Mouse (Mus musculus): ENCODE measurements around the gene Atf1.

Atf1 gene

GRCm38 (mm10) chr15:100215092-100215491 is 12.5 kb upstream of the Atf1 start:
- in situ Hi-C loops (cut with MboI, MseI), result no loop called here

- in situ Hi-C loops (cut with MboI, MseI), result no loop called here
These were observed 11.4 kb upstream of the Atf1 start for GRCm38 (mm10) chr15:100216173-100216572.

GRCm38 (mm10) chr15:100218018-100218417 is 9.6 kb upstream of the Atf1 start:
- in situ Hi-C loops (cut with MboI, MseI), result no loop called here

GRCm38 (mm10) chr15:100219396-100219795 is 8.2 kb upstream of the Atf1 start:
- in situ Hi-C loops (cut with MboI, MseI), result no loop called here

- in situ Hi-C loops (cut with MboI, MseI), result loop anchor here (5.0 kb wide), 1 partner anchor 34 kb away; no protein-coding TSS in a partner anchor
These were observed 6.7 kb upstream of the Atf1 start for GRCm38 (mm10) chr15:100220916-100221315.

- in situ Hi-C loops (cut with MboI, MseI), result no loop called here
These were observed 2.2 kb upstream of the Atf1 start for GRCm38 (mm10) chr15:100225381-100225780.

- in situ Hi-C loops (cut with MboI, MseI), result no loop called here
These were observed 1.7 kb upstream of the Atf1 start for GRCm38 (mm10) chr15:100225891-100226290.

GRCm38 (mm10) chr15:100227031-100227662 is 472 bp upstream of the Atf1 start:
- in situ Hi-C loops (cut with MboI, MseI), result no loop called here

GRCm38 (mm10) chr15:100228535-100229336 is 1.1 kb downstream of the Atf1 start:
- in situ Hi-C loops (cut with MboI, MseI), result no loop called here

GRCm38 (mm10) chr15:100230655-100231054 is 3.0 kb downstream of the Atf1 start:
- in situ Hi-C loops (cut with MboI, MseI), result no loop called here

- in situ Hi-C loops (cut with MboI, MseI), result no loop called here
These were observed 4.3 kb downstream of the Atf1 start for GRCm38 (mm10) chr15:100231616-100232525.

- in situ Hi-C loops (cut with MboI, MseI), result no loop called here
These were observed 7.8 kb downstream of the Atf1 start for GRCm38 (mm10) chr15:100235208-100235965.

GRCm38 (mm10) chr15:100236952-100237351 is 9.3 kb downstream of the Atf1 start:
- in situ Hi-C loops (cut with MboI, MseI), result no loop called here

GRCm38 (mm10) chr15:100241780-100242179 is 14.2 kb downstream of the Atf1 start:
- in situ Hi-C loops (cut with MboI, MseI), result no loop called here

- in situ Hi-C loops (cut with MboI, MseI), result no loop called here
These were observed 18.3 kb downstream of the Atf1 start for GRCm38 (mm10) chr15:100245951-100246350.

- in situ Hi-C loops (cut with MboI, MseI), result no loop called here
These were observed 19.7 kb downstream of the Atf1 start for GRCm38 (mm10) chr15:100247296-100247695.

- in situ Hi-C loops (cut with MboI, MseI), result no loop called here
These were observed 21.2 kb downstream of the Atf1 start for GRCm38 (mm10) chr15:100248665-100249433.

GRCm38 (mm10) chr15:100251153-100251780 is 23.6 kb downstream of the Atf1 start:
- in situ Hi-C loops (cut with MboI, MseI), result loop anchor here (25.0 kb wide), 1 partner anchor 111 kb away; the partner anchor contains the start of genes Higd1c, Methig1 and Mettl7a2

- in situ Hi-C loops (cut with MboI, MseI), result loop anchor here (25.0 kb wide), 1 partner anchor 106 kb away; the partner anchor contains the start of genes Higd1c, Methig1 and Mettl7a2
These were observed 28.8 kb downstream of the Atf1 start for GRCm38 (mm10) chr15:100256386-100256785.

- in situ Hi-C loops (cut with MboI, MseI), result loop anchor here (25.0 kb wide), 1 partner anchor 105 kb away; the partner anchor contains the start of genes Higd1c, Methig1 and Mettl7a2
These were observed 29.7 kb downstream of the Atf1 start for GRCm38 (mm10) chr15:100257305-100257704.

Data from regulatory T cell (primary cell).